Mouse (Mus musculus) forebrain, embryonic 16.5 days (tissue): ENCODE measurements at regions not wholly inside any gene's neighbourhood (a gene's known extent, or its start where the extent isn't known, plus 50 kb on each side); places are given as distances from the start of the nearest gene placed in this dataset.

Experiments
- ATAC-seq: fragments of 200-750 bp; cut with Nextera tagmentation; 2 replicates; pipeline ENCODE4 v1.8.0; 2017; ENCODE audit warnings: mild to moderate bottlenecking, moderate library complexity
- H3K27ac ChIP-seq: fragments of 300-500 bp; sonication (generic); 2 replicates; pipeline ENCODE4 v1.5.1; 2014; ENCODE audit warnings: low read length, control low read depth
- H3K27me3 ChIP-seq: fragments of 300-500 bp; sonication (generic); replicated peaks from 2 replicates; pipeline ENCODE4 v1.6.1; 2014; ENCODE audit warnings: low read length; ENCODE audit not compliant: control insufficient read depth, insufficient read depth
- H3K36me3 ChIP-seq: fragments of 300-500 bp; sonication (generic); 2 replicates; pipeline ENCODE4 v1.6.1; 2014; ENCODE audit not compliant: control insufficient read depth, insufficient read depth
- H3K4me1 ChIP-seq: fragments of 300-500 bp; sonication (generic); replicated peaks from 2 replicates; pipeline ENCODE4 v1.6.1; 2014; ENCODE audit warnings: low read length; ENCODE audit not compliant: control insufficient read depth, insufficient read depth
- H3K4me2 ChIP-seq: fragments of 300-500 bp; sonication (generic); 2 replicates; pipeline ENCODE4 v1.6.1; 2014; ENCODE audit warnings: mild to moderate bottlenecking, low read length, control low read depth
- H3K4me3 ChIP-seq: fragments of 300-500 bp; sonication (generic); replicated peaks from 2 replicates; pipeline ENCODE4 v1.5.1; 2014; ENCODE audit warnings: mild to moderate bottlenecking, low read length, control low read depth
- H3K9ac ChIP-seq: fragments of 300-500 bp; sonication (generic); replicated peaks from 2 replicates; pipeline ENCODE4 v1.6.1; 2014; ENCODE audit warnings: low read depth, low read length, control low read depth
- H3K9me3 ChIP-seq: fragments of 300-500 bp; sonication (generic); 2 replicates; pipeline ENCODE4 v1.6.1; 2016; ENCODE audit warnings: low read length; ENCODE audit not compliant: control insufficient read depth
- WGBS: fragments of 180-500 bp; shearing (Covaris S2); extraction: QIAGEN DNeasy Blood & Tissue Kit; methylation state at CpG from one replicate; pipeline ENCODE4 v1.1.7; 2014; 5-methylcytosine and 5-hydroxymethylcytosine counted together

DNA sequence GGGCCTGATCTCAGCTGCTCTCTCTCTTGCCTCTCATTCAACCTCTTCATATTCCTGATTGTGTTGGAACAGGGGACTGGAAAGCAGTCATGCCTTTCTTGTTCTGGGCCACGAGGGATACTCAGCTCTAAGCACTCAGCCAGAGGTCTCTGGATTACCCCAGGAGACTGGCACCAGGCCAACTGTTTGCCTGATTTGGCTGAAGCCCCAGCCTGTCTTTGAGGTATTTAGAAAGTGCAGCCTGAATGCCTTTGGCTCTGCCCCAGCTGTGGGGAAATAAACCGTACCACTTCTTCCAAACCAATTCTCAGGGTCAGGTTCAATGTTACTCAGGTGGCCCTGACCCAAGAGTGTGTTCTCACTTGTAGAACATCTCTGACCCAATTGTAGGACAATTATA is 112.6 kb upstream of the Tmem72 start:
- Histone ChIP-seq H3K4me2 (no peak overlapping the region), H3K27ac (no peak overlapping the region), H3K27me3 (no peaks in the 10 kb centered on the region), H3K4me1 (no peaks in the 10 kb centered on the region), H3K36me3 (no peaks in the 10 kb centered on the region), H3K4me3 (no peak overlapping the region), H3K9me3 (no peaks in the 10 kb centered on the region), H3K9ac (no peak overlapping the region)
- ATAC-seq, result peak; percentile 80
- WGBS, result 3% methylated on average over 2 of the region's 2 CpGs

GRCm38 (mm10) chr6:116845990-116846862 is 129.5 kb upstream of the Tmem72 start:
- Histone ChIP-seq H3K27ac (no peak overlapping the region), H3K4me3 (no peak overlapping the region), H3K9ac (no peak overlapping the region), H3K9me3 (no peaks in the 10 kb centered on the region), H3K27me3 (no peaks in the 10 kb centered on the region), H3K4me1 (no peaks in the 10 kb centered on the region), H3K36me3 (no peaks in the 10 kb centered on the region), H3K4me2 (no peak overlapping the region)
- ATAC-seq, result no peak
- 90% methylated on average over 11 of the region's 11 CpGs for WGBS

DNA sequence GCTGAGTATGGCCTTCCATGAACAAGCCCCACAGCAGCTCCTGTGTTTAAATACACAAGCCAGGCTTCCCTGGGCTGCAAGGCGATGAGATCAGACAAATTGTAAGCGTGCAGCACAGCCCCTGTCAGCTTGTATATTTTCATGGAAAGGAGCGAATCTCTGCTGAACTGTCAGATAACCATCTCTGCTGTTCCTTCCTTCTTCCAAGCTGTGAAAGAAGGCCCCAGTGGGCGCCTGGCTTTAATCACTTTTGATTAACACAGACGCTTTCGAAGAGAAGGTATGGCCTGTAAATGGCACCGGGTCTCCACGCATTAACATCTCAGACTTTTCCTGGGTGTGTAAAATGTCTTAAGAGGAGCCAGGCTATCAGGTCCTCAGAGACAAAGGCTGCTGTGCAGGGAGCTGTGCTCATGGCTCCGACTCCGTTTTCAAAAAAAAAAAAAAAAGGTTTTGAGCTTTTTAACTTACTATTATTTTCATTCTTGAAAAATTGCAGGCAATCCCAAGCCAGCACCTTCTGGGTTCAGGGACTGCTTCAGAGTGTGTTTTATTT is 131.9 kb upstream of the Tmem72 start:
- Histone ChIP-seq H3K9ac (no peak overlapping the region), H3K27ac (no peak overlapping the region), H3K9me3 (no peaks in the 10 kb centered on the region), H3K4me2 (no peak overlapping the region), H3K4me3 (no peak overlapping the region), H3K4me1 (no peaks in the 10 kb centered on the region), H3K27me3 (no peaks in the 10 kb centered on the region), H3K36me3 (no peaks in the 10 kb centered on the region)
- no peak for ATAC-seq
- WGBS, result 81% methylated on average over 10 of the region's 10 CpGs

DNA sequence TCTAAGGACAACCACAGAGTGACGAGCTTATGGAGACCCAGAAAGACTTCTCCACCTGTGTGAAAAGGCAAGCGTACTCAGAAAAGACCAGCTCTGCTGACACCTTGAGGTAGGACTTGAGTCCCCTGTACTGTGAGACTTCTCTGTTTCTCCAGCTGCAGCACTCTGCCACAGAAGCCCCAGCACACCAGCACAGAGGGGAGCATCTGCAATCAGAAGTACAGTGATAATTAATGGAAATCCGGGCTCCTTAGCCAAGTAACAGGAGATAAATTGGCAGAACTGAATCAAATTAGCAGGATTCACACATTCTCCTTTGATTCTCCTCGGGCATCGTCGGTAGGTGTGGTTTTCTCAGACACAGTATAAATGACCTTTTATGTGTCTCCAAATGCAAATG is 137.3 kb upstream of the Tmem72 start:
- Histone ChIP-seq H3K27me3 (no peaks in the 10 kb centered on the region), H3K9ac (no peak overlapping the region)
- no peak for ATAC-seq

GRCm38 (mm10) chr6:116856093-116856492 is 139.4 kb upstream of the Tmem72 start:
- H3K4me3 ChIP-seq, result no peak overlapping the region
- H3K27me3 ChIP-seq, result no peaks in the 10 kb centered on the region
- H3K4me2 ChIP-seq, result no peak overlapping the region
- H3K36me3 ChIP-seq, result no peaks in the 10 kb centered on the region
- no peak for ATAC-seq
- H3K27ac ChIP-seq, result no peak overlapping the region
- no peaks in the 10 kb centered on the region for H3K9me3 ChIP-seq
- WGBS, result 85% methylated on average over 2 of the region's 2 CpGs
- no peak overlapping the region for H3K9ac ChIP-seq
- no peaks in the 10 kb centered on the region for H3K4me1 ChIP-seq

More for the DNA sequence above, 137.3 kb upstream of the Tmem72 start:
- 51% methylated on average over 6 of the region's 6 CpGs for WGBS
- no peaks in the 10 kb centered on the region for H3K36me3 ChIP-seq
- no peaks in the 10 kb centered on the region for H3K4me1 ChIP-seq
- H3K9me3 ChIP-seq, result no peaks in the 10 kb centered on the region
- no peak overlapping the region for H3K4me3 ChIP-seq
- no peak overlapping the region for H3K27ac ChIP-seq
- no peak overlapping the region for H3K4me2 ChIP-seq

DNA sequence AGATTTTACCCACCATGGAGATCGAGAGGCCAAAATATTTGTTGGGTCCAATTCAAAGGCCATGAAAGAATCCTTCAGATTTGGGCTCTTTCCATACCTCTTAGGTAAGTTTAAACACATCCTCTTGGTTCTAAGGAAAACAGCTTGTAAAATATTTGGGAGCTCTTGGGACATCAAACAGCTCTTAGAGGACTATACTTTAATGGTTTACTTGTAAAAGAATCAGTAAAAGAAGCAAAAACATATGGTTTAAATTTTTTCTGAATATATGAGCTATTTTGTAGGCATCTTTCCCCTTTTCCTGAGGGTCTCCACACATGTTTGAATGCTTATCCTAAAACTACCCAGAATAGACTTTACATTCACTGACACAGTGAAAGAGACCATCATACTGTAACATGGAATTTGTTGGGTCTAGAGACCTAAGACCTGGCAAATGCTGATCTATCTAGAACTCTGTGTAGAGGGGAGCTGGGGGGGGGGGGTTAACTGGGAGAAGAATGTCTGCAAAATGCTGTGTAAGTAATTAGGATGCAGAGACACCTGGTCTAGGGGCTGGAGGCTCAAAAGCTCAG is 140.3 kb upstream of the Tmem72 start:
- Histone ChIP-seq H3K36me3 (no peaks in the 10 kb centered on the region), H3K27ac (no peak overlapping the region), H3K4me2 (no peak overlapping the region), H3K4me1 (no peaks in the 10 kb centered on the region), H3K9ac (no peak overlapping the region), H3K27me3 (no peaks in the 10 kb centered on the region), H3K4me3 (no peak overlapping the region), H3K9me3 (no peaks in the 10 kb centered on the region)
- WGBS, result 93% methylated on average over 1 of the region's 1 CpGs
- no peak for ATAC-seq

DNA sequence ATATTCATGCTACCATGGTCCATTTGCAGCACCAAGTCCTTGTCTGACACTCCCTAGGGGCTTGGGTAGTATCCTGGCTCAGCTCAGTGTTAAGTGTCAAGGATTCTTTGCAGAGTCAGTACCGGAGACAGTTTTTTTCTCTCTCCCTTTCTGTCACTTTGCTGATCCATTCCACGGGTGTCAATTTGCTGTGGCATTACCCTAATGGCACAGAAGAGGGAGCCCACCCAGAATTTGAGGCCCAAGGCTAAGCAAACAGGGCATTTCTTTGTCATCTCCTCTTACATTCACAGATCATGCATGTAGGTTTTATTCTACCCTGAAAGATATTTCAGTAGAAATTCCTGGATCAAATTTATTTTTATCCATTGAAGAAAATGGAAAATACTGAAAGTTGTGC is 146.4 kb upstream of the Tmem72 start:
- H3K36me3 ChIP-seq, result no peaks in the 10 kb centered on the region
- H3K27me3 ChIP-seq, result no peaks in the 10 kb centered on the region
- no peak overlapping the region for H3K27ac ChIP-seq
- no peaks in the 10 kb centered on the region for H3K9me3 ChIP-seq
- H3K4me3 ChIP-seq, result no peak overlapping the region
- WGBS, result 58% methylated on average over 2 of the region's 2 CpGs
- no peak for ATAC-seq
- no peaks in the 10 kb centered on the region for H3K4me1 ChIP-seq
- H3K9ac ChIP-seq, result no peak overlapping the region
- no peak overlapping the region for H3K4me2 ChIP-seq

- Histone ChIP-seq H3K27me3 (no peaks in the 10 kb centered on the region), H3K9ac (no peak overlapping the region), H3K27ac (no peak overlapping the region), H3K4me1 (no peaks in the 10 kb centered on the region), H3K4me2 (no peak overlapping the region), H3K9me3 (no peaks in the 10 kb centered on the region), H3K36me3 (no peaks in the 10 kb centered on the region), H3K4me3 (no peak overlapping the region)
- WGBS, result 67% methylated on average over 2 of the region's 2 CpGs
- no peak for ATAC-seq
Observed at GRCm38 (mm10) chr6:116863626-116864025, 146.9 kb upstream of the Tmem72 start.

DNA sequence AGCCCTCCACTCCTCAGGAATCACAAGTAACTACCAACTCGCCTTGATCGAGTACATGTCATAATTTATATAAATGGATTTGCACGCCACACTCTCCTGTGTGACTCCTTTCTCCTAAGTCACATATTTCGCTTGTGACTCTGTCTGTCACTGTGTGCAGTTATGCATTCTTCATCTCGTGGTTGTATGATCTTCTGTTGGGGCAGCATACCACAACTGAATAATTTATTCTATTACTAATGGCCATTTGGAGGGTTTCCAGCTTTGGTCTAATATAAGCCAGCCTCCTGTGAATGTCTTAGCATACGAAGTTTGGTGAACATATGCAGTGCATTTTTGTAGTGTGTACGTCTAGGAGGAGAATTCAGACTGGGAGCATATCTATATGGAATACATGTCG is 176.6 kb upstream of the Tmem72 start:
- Histone ChIP-seq H3K4me2 (no peak overlapping the region), H3K4me3 (no peak overlapping the region), H3K9ac (no peak overlapping the region), H3K4me1 (peaks cover 14% of the 10 kb centered on the region), H3K36me3 (no peaks in the 10 kb centered on the region), H3K27ac (no peak overlapping the region), H3K9me3 (no peaks in the 10 kb centered on the region), H3K27me3 (no peaks in the 10 kb centered on the region)
- ATAC-seq, result peak; percentile 52; the same call in 1 of the 2 replicates
- WGBS, result 65% methylated on average over 8 of the region's 8 CpGs
